Mouse (Mus musculus): ENCODE measurements around the gene Specc1l.
"Not testable (repeated sequence)": the region's sequence is repeated elsewhere in the genome, so short reads cannot be mapped to it uniquely, and the experiment has no call there.

The Specc1l gene

DNA sequence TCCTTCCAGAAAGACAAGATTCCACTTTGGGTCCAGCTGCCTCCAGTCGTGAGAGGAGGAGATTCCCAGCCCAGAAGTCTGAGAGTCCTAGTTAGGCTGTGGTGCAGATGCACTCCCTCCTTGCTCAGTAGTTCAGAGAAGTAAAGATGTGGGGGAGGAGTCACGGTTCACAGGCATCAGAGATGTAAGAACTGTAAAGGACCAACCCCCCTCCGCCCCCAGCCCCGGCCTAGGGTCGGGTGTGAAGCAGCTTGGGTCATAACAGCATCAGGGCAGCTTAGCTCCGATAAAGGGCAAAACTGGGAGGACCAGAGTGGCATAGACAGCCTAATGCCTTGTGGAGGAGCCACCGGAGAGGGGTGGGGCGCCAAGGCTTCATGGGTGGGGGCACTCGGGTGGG, 104.6 kb downstream of the Specc1l start:
- no peak for DNase-seq (ENCODE audit: low spot score in 2 of 2)

DNA sequence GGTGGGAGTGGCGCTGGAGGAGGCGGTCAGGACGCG, 104.8 kb downstream of the Specc1l start, which contains the start of gene Adora2a:
Gene Adora2a (plus strand): TSS at position 6 of the 36 bp plus-strand sequence.
- DNase-seq (ENCODE audit: low spot score in 2 of 2) = no peak

DNA sequence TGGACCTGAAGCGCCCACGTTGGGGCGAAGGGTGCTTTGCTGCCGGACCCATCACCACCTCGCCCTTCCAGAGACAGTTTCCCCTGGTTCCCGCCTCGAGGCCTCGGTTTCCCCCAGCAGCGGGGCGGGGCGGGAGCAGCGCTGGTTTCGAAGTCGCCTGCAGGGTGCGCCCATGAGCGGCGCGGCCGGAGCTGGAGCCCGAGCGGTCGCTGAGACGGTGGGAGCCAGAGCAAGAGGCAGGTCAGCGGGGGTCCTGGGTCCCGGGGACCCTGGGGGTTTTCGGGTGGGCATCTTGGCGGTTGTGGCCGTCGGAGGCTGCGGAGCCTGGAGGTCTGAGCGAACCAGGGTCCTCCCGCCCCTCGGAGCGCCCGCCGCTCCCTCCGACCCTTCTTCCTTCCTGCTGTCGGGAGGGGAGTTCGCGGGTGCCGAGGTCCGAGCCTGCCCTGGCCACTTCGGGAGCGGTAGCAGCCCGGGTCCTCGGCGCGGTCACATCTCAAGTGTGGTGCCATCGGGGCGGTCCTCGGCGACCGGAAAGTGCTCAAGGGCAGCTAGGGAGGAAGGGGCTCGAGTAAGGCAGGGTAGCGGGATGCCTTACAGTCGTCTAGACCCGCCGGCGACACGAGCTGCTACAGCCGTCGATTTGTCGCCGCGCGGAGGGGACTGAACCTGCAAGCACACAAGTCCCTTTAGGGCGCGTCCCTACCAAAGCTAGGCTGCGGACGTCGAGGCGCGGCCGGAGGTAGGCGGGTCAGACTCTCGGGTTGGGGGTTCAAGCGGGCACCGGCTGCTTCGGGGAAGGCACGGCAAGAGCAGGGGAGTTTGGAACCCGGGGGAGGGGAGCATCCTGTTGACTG, 105.3 kb downstream of the Specc1l start:
- peak; percentile 57 to 79 for DNase-seq (ENCODE audit: low spot score in 2 of 2)

DNA sequence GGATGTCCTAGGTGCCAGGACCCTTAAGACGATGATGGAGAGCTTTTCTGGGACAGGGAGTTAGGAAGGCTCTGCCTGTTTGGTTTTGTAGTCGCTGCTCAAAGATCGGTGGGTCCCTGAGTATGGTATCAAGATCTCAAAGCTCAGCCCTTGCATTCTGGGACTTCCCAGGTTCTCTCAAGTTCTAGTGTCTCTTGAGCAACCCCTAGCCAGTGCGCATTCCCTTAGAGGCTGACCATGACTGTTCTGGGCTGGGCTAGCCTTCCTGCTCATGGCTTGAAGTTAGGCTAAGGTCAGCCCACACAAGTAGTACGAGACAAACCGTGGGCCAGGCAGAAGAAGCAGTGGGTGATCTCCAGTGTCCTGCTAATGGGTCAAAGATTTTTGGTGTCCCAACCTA, 106.3 kb downstream of the Specc1l start:
- no peak for DNase-seq (ENCODE audit: low spot score in 2 of 2)

DNA sequence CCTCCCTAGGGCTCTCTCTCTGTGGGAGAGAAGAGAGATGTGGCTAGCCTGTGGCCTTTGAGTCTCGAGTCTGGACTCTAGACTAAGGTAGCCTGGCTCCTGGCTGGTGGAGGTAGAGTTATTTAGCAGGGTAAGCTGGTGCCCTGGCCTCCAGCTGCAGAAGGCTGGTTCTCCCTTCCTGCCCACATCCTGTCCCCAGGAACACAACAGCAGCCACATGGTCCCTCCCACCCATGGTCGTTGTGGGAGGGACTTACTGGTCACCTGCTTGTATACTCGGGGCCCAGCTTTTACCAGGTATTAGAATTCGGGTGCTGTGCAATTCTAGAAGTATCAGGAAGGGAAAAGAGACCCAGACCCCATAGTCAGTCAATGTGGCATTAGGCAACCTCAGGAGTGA, 108.4 kb downstream of the Specc1l start:
- DNase-seq (ENCODE audit: low spot score in 2 of 2) = no peak

DNA sequence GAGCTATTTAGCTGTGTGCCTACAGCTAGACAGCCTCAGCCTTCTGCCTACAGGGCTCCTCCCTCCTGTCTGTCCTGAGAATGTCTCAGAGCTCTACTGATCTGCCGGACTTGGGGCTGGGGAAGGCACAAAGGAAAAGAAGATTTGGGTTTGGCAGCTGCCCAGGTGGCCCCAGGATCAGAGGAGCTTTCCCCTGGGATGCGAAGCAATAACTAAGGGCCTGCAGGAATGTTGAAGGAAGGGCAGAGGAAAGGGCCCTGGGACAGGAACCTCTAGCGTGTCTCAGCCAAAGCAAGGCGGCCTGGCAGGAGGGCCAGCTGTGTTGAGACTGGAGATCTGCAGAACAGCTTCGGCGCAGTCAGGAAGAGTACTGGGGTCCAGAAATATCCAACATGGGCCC, 111.1 kb downstream of the Specc1l start:
- no peak for DNase-seq (ENCODE audit: low spot score in 2 of 2)

DNA sequence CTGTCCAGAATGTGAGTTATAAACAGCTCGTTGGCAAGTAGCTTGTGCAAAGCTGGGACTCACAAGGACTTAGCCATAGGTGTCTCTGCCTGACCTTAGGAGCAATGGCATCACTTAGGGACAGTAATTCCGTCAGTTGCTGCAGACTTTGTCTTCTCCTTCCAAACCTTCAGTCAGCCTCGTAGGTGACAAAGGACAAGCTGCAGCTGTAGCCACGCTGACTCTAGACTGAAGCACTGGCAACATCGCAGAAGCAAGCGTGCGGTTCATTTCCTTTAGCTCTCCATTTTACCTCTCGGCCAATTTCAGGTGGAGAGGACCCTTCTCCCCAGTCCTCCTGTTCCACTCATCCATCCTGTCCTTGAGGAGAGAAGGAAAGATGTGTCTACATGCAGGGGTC, 112.1 kb downstream of the Specc1l start:
- no peak for DNase-seq (ENCODE audit: low spot score in 2 of 2)

DNA sequence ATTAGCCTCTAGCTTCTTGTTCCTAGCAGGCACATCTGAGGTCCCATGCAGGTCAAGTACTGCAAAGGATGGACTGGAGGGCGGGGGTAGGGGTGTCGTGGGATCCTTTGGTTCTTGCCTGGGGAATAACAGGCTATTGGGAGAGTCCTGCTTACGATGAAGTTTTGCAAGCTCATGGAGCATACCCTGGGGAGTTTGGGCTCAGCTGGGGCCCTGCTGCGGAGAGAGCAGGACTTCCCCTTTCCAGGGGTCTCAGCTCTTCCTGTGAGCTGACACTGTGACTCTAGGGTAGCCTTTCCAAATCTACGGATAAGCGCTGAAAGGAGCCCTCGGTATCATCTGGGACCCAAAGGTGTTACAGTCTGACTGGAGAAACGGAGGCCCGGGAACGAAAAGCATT, 112.5 kb downstream of the Specc1l start:
- no peak for DNase-seq (ENCODE audit: low spot score in 2 of 2)

DNA sequence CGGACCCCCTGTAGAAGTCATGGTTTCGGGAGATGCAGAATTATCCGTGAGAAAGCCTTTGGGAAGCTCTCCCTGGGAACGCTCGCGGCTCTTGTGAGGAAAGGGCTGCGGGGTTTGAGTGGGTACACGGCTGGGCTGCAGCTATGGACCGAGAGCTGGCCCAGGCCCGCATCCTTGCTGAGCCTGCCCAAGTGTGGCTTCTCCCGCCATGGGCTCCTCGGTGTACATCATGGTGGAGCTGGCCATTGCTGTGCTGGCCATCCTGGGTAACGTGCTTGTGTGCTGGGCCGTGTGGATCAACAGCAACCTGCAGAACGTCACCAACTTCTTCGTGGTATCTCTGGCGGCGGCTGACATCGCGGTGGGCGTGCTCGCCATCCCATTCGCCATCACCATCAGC, 113.9 kb downstream of the Specc1l start:
- DNase-seq (ENCODE audit: low spot score in 2 of 2) = no peak

DNA sequence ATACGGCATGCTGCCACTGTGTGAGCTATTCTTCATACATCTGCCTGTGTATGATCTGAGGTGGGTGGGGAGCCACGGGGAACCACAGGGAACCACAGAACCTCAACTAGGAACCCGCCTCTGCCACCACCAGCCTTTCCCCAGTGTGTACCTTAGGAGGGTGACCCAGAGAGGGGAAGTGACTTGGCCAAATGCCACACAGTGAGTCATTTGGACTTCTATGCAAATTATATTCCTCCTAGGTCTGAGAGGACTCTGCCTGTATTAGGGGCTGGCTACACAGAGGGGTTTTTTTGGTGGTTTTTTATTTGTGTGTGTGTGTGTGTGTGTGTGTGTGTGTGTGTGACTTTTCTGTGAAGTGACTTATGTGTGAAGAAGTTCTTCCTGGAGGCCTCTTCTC, 114.7 kb downstream of the Specc1l start:
- no peak for DNase-seq (ENCODE audit: low spot score in 2 of 2)

DNA sequence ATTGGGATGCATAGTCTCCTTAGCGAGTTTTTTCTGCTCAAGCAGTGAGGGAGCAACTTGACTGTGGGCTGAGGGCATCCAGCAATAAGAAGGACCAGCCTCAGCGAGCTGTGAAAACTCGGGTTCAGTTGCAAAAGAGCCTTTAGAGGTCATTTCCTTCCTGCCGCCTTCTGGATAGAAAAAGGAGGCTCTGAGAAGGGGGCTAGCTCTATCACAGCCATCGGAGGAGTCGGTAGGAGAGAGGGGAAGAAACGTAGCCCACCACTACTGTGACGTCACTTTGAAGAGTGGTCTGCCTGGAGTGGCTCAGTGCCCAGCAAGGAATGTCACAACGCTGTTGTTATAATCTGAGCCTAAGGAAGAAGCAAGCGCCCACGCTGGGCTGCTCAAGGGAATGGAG, 115.2 kb downstream of the Specc1l start:
- no peak for DNase-seq (ENCODE audit: low spot score in 2 of 2)

DNA sequence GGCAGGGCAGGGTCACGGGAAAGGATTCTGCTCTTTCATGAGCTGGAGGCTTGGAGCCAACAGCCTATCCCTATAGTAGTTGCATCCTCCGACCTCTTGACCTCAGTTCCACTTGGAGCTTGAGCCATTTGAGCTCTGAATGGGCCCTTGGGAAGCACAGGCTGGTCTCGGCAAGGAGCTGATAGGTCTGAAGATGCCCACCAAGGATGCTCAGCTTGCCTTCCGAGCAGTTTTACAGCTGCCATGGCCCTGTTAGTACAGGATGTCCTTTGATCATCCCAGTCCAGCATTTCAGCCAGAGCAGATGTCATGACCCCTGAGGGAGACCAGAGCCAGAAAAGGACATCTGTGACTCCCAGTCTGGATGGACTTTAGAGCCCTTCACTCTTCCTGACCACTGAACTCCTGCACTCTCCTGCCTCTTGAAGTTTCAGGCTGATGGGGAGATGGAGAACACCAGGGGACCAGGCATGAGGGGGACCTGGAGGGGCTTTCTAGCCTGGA, 116.4 kb downstream of the Specc1l start:
- DNase-seq (ENCODE audit: low spot score in 2 of 2) = no peak

DNA sequence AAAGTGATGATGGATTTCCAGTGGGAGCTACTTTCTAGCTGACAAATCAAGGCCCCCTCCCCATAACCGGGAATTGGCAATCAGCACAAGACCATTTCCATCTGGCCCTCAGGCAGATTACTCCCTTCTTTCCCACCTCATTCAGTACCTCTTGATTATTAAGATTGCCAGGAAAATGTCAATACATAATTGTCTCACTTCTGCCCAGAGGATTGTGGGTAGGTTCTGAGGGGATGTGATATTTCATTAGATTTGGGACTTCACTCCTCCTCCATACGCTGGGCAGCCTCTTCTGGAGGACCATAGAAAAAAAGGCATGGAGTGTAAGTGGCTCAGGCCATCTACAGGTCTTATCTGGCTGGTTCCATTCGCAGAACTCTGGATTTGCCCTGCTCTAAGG, 120.4 kb downstream of the Specc1l start:
- no peak for DNase-seq (ENCODE audit: low spot score in 2 of 2)

DNA sequence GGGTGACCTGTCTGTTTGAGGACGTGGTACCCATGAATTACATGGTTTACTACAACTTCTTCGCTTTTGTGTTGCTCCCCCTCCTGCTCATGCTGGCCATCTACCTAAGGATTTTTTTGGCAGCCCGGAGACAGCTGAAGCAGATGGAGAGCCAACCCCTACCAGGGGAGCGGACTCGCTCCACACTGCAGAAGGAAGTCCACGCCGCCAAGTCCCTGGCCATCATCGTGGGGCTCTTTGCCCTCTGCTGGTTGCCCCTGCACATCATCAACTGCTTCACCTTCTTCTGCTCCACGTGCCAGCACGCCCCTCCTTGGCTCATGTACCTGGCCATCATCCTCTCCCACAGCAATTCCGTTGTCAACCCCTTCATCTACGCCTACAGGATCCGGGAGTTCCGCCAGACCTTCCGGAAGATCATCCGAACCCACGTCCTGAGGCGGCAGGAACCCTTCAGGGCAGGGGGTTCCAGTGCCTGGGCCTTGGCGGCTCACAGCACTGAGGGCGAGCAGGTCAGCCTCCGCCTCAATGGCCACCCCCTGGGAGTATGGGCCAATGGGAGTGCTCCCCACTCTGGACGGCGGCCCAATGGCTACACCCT, 121.4 kb downstream of the Specc1l start:
- DNase-seq (ENCODE audit: low spot score in 2 of 2) = no peak

DNA sequence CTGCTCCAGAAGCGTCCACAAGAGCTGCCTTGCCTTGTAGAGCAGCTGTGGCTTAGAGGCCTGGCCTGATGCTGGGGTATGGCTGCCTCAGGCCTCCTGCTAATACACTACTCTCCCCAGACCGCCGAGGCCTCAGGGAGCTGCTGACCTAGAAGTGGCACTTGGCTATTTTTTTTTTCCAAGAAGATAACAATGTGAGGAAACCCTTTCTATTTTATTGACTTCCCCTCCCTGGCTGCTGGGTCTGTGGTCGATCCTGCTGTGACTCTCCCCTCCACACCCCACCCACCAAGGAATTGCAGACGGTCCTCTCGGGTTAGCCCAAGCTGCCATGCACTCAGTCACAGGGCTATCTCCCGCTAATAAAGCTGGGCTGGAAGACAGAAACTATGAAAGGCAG, 122.3 kb downstream of the Specc1l start:
- DNase-seq (ENCODE audit: low spot score in 2 of 2) = no peak

DNA sequence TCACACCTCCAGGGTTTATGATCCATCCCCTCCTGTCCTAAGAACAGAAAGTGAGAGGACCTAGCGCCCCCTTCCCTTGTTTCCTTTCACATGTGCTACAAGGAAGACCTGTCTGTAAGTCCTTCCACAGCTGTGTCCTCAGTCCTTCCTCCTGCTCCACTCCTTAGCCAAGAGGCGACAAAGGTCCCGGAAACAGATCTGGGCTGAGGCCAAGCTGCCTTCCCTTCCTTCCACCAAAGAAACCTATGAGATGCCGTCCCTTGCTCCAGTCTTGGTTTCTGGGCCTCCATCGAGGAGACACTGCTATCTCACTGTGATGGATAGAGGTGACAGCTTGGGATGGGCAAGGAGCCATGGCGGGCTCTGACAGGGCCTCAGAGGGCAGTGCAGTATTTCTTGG, 123.2 kb downstream of the Specc1l start:
- peak in 1 of 2 experiments; percentile 55 for DNase-seq (ENCODE audit: low spot score in 2 of 2)

DNA sequence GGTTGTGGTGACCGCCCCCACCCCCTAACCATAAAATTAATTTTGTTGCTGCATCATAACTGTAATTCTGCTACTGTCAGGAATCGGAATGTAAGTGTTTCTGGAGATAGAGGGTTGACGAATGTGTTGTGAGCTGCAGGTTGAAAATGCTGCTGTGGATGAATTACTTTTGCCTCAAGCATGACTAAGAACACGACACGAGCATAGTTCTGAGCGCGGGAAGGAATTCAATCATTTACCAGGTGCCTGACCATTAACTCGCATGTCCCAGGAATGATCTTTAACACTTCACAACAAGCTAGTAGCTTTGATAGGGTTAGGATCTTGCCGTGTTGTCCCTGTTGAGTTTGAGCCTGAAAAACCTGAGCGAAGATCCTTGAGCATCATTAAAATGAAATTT, 125.4 kb downstream of the Specc1l start:
- DNase-seq (ENCODE audit: low spot score in 2 of 2) = no peak

DNA sequence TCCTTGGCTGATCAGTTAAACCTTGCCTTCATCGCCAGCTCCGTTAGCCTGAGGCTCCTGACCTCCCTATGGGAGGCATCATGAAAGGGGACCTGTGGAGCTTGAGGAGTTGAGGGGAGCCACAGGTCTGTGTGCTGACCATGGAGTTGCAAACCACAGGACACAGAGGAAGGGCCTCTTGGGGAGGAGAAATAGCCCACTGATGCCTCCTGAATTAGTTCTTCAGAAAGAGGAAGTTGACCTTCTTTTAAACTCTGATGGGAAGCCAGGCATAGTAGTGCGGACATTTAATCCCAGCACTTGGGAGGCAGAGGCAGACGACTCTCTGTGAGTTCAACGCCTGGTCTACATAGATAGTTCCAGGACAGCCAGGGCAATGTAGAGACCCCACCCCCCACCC, 127.0 kb downstream of the Specc1l start:
- DNase-seq (ENCODE audit: low spot score in 2 of 2) = no peak

DNA sequence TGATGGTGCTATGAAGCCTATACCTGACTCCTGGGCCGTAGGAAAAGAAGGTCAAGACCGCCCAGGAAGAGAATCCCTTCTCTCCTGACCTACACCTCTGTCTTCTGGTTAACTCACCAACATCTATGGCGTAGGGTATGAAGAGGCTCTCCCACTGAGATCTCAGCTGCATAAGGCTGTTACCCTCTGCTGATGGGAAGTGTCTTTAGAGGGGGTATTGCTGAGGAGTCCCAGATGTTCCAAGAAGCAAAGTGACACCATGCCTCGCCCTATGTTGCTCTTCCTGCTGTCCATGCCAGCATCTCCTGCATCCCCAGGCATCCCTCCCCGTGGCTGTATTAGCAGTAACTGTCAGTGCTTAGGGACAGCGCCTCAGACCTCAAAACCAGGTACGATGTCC, 127.5 kb downstream of the Specc1l start:
- no peak for DNase-seq (ENCODE audit: low spot score in 2 of 2)

DNA sequence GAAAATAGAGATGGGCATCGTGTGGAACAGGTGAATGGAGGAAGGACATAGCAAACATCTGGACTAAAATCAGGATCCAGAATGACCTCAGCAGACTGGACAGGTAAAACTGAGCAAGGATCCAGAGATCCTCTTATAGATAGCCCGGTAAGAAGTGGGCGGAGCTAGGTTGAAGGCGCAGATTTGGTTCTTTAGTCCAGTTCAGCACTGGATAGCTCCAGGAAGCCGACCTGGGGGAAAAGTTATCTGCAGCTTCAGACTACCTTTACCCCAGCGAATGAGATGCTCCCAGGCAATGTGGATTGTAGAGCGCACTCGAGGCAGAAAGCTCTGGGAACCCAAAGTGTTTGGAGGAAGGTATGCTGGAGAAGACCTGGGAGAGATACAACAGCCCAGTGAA, 130.1 kb downstream of the Specc1l start:
- no peak for DNase-seq (ENCODE audit: low spot score in 2 of 2)

DNA sequence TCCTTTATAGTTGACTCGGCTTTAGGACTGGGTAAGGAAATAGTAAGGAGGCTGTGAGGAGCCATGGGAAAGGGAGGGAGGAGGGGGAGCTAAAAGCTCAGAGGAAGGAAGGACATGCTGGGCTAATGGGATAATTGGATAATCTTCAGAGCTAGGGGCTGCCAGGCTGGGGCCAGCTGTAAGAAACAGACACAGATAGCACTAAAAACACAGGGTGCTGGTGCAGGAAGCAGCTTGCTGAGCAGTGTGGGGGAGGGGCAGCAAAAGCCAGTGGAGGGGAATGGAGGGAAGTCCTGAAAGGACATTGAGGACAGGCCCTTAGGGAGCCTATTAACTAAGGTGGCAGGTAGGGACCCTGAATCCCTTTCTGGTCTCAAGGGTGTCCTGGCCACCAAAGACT, 132.7 kb downstream of the Specc1l start:
- DNase-seq (ENCODE audit: low spot score in 2 of 2) = not testable (repeated sequence)

DNA sequence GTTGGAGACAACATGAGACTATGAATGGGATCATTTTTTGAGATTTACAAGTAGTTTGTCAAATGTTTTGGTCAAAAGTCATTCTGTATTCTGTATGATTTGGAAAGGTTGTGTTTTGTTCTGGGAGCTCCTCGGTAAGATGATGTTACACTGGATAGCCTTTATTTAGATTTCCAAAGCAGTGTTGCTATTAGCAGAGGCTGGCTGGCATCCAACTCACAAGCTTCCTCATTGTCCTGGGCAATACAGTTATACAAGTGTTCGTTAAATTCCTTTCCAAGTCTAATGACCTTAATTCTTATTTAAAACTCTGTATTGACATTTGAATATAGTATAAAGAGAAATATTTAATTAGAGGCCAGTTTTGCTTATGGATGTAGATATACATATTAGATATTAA, 133.4 kb downstream of the Specc1l start:
- no peak for DNase-seq (ENCODE audit: low spot score in 2 of 2)

DNA sequence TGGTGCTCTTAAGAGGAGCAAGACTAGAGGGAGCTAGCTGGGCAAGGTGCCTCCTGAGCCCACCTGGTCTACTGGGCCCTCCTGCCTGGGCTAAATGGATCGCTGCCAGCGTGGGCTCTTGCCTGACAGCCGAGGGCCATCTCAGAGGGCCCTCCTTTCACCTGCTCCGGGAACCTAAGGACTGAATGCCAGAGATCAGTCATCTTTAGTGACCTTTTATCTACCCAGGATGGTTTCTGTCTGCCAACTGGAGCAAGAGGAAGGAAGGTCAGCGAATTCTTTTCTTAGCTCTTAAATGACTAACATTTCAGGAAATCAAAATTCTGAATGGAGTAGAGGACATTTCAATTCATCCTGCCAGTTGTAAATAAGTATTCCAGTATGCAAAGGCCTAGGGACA, 138.7 kb downstream of the Specc1l start:
- DNase-seq (ENCODE audit: low spot score in 2 of 2) = no peak

DNA sequence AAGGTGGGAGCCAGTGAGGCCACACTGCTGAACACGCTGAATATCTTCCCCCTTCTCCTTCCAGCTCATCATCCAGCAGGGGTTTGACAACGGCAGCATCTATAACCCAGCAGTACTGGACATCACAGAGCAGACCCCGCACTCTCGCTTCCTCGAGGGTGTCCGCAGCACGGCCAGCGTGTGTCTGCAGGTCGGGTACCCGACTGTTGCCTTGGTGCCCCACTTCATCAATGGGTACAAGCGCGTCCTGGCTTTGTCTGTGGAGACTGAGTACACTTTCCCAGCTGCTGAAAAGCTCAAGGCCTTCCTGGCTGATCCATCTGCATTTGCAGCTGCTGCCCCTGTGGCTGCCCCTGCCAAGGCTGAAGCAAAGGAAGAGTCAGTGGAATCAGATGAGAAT, 140.7 kb downstream of the Specc1l start:
- DNase-seq (ENCODE audit: low spot score in 2 of 2) = no peak

Measured in urinary bladder, postnatal 4 days (tissue).